Mouse (Mus musculus): ENCODE results near the gene Ppfia1.
A peak's percentile ranks its signal among the peaks of the same experiment; 100 is the strongest.

The Ppfia1 gene

DNA sequence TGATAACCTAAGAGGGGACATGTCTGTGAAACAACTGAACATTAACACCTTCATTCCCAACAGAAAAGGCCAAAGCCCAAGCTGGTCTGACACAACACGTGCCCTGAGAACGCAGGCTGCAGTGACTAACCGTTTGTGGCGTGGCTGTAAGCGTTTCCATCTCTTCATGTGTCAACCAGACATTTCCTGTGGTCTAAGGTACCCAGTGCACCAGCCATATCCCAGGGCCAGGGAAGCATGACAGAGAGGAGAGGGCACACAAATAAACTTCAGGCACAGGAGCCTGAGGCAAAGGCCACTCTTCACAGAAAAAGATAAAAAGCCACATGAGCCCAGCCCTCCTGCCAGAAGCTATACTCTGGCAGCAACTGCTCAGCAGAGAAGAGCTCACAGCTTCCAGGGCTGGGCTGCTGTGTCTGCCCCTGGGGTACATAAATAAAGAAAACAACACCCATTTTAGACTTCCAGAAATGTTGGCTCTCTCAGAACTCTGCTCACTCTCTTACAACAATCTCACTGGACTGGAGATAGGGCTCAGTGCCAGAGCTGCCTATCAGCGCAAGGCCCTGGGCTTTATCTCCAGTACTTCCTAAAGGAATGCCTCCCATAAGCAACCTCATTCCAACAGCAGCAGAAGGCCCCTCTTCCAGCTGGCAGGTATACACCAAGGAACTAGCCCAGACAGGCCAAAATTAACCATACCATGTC lies 64.3 kb downstream of the Ppfia1 start:
- DNase-seq, result no peak

- no peak for DNase-seq
Measured at GRCm38 (mm10) chr7:144480314-144480713, 73.2 kb downstream of the Ppfia1 start.

- no peak for DNase-seq
Measured at GRCm38 (mm10) chr7:144479569-144479968, 74.0 kb downstream of the Ppfia1 start.

- no peak for DNase-seq
Measured at GRCm38 (mm10) chr7:144475741-144476140, 77.8 kb downstream of the Ppfia1 start.

GRCm38 (mm10) chr7:144473486-144473885 lies 80.0 kb downstream of the Ppfia1 start:
- no peak for DNase-seq

- no peak for DNase-seq
Measured at GRCm38 (mm10) chr7:144471103-144471502, 82.4 kb downstream of the Ppfia1 start.

DNA sequence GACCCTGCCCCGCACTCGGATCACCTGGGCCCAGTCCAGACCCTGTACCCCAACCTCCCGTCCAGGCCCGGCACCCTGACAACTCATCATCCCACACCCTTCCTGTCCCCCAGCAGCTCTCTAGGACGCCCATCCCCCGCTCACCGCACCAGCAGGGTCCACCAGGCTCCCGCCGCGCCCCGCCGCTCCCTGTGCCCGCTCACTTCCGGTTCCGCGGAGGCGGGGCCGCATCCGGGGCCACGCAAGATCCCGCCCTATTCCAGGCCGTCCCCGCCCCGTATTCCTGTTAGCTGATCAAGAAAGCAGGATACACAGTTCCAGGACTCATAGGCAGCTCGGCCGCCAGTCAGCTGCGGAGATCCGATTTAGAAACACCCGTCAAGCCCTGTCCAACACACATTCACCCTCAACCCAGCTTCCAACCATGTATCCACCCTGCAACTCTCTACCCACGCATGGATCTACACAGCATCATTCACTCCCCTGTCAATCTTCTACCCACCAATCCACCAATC lies 82.9 kb downstream of the Ppfia1 start, which contains the start of gene Cttn:
Gene Cttn, minus strand, starts transcription at position 465 of the 515 bp plus-strand sequence.
- peak; percentile 83 to 84 for DNase-seq

DNA sequence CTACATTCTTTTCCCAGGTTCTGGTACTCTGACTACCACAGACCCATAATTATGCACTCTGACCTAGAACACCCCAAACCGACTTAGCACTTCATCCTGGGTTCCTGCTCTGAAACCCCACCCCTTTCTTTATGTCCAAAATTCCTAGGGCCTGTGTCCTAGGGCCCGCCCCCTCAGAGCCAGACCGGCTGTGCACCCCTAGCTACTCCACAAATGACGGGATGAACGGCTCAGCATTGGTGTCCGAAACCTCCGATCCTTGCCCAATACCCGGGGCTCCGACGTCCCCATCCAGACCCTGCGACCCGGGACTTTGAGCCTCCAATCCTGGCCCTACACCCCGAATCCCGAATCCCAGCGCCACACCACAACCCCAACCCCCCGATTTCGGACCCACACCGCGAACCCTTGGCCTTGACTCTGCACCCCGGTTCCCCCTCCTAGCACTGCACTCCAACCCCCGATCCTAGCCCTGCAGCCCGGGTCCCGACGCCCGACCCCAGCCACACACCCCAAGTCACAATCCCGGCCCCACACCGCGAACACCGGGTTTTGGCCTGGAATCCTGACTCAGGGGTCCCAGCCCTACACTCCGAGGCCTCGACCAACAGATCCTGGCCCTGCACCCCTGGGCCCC lies 83.5 kb downstream of the Ppfia1 start:
- peak; percentile 11 to 21 for DNase-seq

GRCm38 (mm10) chr7:144469181-144469641 lies 84.3 kb downstream of the Ppfia1 start:
- DNase-seq, result no peak

DNA sequence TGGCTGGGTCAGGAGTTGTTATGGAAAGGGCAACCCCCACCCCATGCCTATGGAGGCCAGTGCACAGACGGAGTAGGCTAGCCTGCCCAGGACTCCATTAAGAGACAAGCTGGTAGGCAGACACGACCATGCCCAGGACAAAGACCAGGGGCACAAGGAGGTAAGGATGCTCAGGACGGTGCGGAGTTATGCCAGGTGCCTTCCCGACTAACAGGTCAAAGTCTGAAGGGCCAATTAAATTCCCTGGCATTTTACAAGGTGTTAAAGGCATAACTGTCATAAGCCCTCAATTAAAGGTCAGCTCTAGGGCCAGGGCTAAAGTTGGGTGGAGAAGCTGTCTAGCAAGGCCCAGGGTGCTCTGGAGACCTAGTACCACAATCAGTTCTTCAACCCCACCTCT lies 84.8 kb downstream of the Ppfia1 start:
- no peak for DNase-seq

DNA sequence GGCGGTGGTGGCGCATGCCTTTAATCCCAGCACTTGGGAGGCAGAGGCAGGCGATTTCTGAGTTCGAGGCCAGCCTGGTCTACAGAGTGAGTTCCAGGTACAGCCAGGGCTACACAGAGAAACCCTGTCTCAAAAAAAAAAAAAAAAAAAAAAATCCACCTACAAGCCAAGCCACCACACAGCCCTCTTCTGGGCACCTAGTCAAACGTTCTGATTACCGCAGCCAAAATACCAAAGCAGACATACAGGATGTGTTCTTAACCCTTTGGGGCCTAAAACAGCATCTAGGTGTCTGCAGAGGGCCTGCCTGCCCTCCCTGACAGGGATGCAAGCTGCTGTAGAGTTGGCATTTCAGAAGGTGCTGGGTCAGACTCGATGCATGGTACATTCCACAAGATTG lies 91.0 kb downstream of the Ppfia1 start:
- DNase-seq, result no peak

- no peak for DNase-seq
Measured at GRCm38 (mm10) chr7:144461246-144461902, 92.2 kb downstream of the Ppfia1 start.

DNA sequence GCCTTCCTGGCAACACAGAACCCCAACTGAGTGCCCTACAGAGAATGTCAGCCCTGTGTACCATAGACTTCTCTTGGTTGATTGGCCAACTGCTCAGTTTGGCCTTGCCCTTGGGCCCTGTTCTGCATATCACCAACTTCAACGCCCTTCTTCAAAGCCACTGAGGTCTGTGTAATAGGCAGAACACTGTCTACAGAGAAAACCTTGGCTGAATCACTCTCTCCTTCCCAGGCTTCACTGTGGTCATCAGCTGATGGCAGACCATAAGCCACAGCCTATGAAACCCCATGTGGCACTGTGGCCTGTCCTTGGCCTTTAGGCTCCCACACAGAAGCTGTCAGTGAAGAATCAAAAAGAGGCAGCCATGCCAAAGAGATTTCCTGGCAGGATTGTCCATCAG lies 94.6 kb downstream of the Ppfia1 start:
- DNase-seq, result no peak

GRCm38 (mm10) chr7:144450661-144451060 lies 102.9 kb downstream of the Ppfia1 start:
- DNase-seq, result no peak

DNA sequence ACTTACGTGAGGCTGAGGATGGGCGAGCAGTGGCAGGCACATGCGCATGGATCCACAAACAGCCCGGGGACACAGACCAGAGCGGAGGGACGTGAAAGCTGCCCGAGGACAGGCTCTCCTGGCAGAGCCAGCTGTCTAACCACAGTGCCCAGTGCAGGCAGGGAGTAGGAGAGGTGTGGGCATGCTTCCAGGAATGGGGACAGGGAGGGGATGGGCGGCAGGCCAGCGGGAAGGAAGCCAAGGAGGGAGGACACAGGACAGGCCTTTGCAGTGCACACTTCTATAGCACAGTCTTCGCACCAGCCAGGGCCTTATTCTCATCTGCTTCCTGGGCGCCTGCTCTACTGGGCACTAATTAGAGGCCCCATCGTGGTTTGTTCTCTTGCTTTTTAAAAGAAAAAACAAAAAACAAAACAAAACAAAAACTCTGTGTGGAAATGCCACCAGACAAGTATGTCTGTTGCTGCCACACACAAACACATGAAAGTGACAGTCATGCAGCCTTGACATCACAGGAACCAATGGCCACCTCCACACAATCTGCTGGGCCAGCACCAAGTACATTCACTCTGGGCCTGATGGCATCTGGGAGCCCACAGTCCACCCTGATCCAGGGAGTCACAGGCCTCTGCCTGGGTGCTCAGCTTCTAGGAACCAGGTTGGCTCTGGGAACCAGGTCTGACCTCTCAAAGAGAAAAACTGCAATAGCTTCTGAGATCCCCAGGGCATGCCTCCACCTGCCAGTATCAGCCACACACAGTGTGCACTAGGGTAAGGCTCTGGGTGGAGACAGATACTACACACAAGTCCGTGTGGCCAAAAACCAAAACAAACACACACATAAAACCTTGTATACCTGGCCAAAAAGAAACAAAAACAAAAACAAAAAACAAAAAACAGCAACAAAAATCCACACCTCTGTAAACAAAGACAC lies 103.6 kb downstream of the Ppfia1 start:
- peak; percentile 80 to 86 for DNase-seq

DNA sequence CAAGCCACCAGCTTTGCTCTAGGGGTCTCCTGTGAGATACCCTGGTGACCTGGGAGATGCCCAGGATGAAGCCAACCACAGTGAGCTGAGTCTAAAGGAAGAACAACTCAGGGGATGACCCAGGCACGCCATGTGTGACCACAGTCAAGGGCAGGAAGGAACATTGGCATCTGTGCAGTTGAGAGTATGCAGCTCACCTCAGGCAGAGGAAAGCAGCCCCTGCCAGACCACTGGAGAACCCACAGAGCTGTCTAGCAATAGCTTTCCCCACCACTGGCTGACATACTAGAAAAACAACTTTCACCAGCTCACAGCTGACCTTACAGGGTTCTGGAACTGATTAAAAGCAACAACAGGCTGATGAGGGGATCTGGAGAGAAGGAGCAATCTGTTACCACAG lies 105.3 kb downstream of the Ppfia1 start:
- no peak for DNase-seq

DNA sequence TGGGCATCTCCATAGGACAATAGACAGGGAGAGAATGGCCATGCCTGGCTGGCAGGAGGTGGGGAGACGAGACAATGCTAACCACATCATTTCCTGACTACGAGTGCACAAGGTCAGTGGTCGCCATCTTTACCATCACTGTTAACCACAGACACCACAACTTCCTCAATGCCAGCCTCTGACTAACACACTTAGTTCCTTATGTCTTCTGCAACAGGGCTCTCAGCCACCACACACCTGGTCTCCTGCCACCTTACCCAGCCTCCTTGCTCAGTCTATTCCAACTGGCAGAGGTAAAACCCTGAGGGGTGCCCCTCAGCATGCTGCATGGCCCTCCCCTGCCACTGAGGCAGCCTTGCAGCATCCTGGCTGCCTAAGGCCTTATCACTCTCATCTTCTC lies 106.4 kb downstream of the Ppfia1 start:
- no peak for DNase-seq

- no peak for DNase-seq
Measured at GRCm38 (mm10) chr7:144444788-144445187, 108.7 kb downstream of the Ppfia1 start.

DNA sequence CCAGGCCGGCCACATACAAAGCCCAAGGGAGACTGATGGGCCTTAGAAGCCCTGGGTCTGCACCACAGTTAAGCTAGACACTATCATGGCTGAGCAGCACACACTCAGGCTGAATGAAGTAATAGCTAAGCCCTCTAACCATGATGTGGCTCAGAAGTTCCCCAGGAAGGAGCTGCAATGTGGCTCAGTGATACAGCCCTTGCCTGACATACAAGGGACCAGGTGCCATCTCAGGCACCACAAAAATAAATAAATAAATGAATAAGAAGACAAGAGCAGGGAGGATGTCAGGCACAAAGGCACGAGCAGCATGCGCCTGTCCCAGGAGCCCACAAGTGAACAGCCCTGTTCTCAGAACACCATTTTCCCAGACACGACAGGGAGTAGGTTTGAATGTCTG lies 111.6 kb downstream of the Ppfia1 start:
- DNase-seq, result no peak

- DNase-seq, result no peak
Measured at GRCm38 (mm10) chr7:144441466-144441865, 112.1 kb downstream of the Ppfia1 start.

DNA sequence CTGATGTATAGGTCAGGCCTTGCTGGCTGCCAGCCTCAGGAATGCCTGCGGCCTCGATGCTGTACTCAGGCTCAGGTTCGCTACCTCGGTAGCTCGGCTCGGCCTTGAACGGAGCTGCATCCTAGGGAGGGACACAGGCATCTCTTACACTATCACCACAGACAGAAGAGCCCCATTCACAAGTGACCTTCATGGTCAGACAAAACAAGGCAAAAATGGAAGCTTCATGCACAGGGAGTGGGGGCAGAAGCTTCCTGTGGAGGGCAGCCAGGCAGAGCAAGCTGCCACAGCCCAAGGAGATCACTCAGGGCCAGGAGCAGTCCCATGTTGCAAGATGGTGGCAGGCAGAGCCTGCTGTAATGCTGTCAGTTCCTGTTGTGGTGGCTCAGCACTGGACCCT lies 114.7 kb downstream of the Ppfia1 start:
- DNase-seq, result no peak

DNA sequence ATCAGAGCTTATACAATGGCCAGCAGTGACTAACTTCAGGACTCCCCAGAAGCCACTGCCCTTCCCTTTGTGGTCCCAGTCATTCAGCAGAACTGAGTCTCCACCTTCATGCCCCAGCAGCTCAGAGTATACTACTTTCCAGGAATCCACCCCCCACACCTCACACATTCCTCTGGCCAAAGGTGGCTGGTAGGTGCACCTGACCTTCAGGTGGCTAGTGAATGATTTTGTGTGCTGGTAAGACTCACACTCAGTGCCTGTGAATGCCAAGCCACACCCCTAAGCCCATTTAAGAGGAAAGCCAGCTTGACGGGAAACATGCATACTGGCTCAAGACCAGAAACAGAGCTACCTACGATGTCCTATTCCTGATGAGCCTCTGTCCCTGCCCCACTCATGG lies 120.6 kb downstream of the Ppfia1 start:
- DNase-seq, result no peak

DNA sequence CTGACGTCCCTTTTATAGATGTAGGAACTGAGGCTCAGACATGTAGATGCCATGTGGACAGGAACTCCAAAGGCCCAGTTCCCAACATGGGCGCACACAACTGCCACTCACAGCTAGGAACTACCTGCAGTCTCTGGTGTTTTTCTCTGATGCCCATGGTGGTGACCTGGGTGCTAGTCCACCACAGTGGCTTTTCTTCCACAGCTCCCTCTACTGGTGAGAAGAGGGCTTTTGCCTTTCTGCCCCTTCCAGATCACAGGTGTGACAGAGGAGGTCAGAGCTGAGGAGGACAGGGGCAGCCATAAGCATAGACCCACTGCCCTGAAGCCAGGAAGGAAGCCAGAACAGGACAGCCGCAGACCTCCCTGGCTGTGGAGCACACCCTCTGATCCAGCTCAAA lies 126.1 kb downstream of the Ppfia1 start:
- DNase-seq, result no peak
